Mouse (Mus musculus): ENCODE data around the gene Fbxo36.

The Fbxo36 gene

DNA sequence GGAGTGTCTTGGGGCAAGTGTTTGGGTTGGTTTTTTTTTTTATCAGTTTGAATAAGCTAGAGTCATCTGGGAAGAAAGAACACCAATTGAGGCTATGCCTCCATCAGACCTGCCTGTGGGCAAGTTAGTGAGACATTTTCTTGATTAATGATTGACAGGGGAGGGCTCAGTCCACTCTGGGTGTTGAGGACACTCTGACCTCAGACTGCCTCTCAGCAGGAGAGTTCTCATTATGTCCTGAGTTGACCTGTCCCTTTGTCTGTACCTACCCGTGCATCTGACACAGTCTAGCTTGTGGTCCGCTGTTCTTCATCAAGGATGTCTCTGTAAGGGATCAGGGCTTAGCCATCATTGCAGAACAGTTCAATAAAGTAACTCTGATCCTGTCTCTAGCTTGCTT, 107.7 kb downstream of the Fbxo36 start:
- no peak for DNase-seq (ENCODE audit: low spot score in 2 of 2)
